Mouse (Mus musculus): ENCODE data around the gene Cxcr2. TPM values are rescaled to one million over a fixed set of nuclear protein-coding genes. Genes with fewer than 3 reads are reported as not detected.
"Not testable (repeated sequence)": the region's sequence is repeated elsewhere in the genome, so short reads cannot be mapped to it uniquely, and the experiment has no call there.

Gene Cxcr2
- polyA plus RNA-seq, 1 experiment from 2014 or later, result 0.09 TPM

GRCm38 (mm10) chr1:74149106-74149885 lies 4.5 kb upstream of the Cxcr2 start:
- WGBS, result 93% methylated on average over 6 of the region's 6 CpGs
- ATAC-seq, result no peak
- no peaks in the 10 kb centered on the region for H3K27me3 ChIP-seq
- H3K9me3 ChIP-seq, result no peaks in the 10 kb centered on the region
- H3K9ac ChIP-seq (replicated peaks), result no peak overlapping the region
- no peaks in the 10 kb centered on the region for H3K36me3 ChIP-seq
- H3K27ac ChIP-seq, result no peak overlapping the region
- no peaks in the 10 kb centered on the region for H3K4me1 ChIP-seq (replicated peaks)
- no peak overlapping the region for H3K4me2 ChIP-seq (replicated peaks)
- no peak overlapping the region for H3K4me3 ChIP-seq (replicated peaks)

- no peaks in the 10 kb centered on the region for H3K36me3 ChIP-seq
- no peak overlapping the region for H3K9ac ChIP-seq (replicated peaks)
- H3K9me3 ChIP-seq, result no peaks in the 10 kb centered on the region
- H3K4me3 ChIP-seq (replicated peaks), result no peak overlapping the region
- WGBS, result 85% methylated on average over 3 of the region's 3 CpGs
- ATAC-seq, result no peak
- no peaks in the 10 kb centered on the region for H3K27me3 ChIP-seq
- H3K27ac ChIP-seq, result no peak overlapping the region
- H3K4me2 ChIP-seq (replicated peaks), result no peak overlapping the region
- no peaks in the 10 kb centered on the region for H3K4me1 ChIP-seq (replicated peaks)
Measured at GRCm38 (mm10) chr1:74150101-74150500, 3.7 kb upstream of the Cxcr2 start.

GRCm38 (mm10) chr1:74151091-74151490 lies 2.7 kb upstream of the Cxcr2 start:
- H3K4me2 ChIP-seq (replicated peaks), result no peak overlapping the region
- H3K9ac ChIP-seq (replicated peaks), result no peak overlapping the region
- H3K4me3 ChIP-seq (replicated peaks), result no peak overlapping the region
- no peaks in the 10 kb centered on the region for H3K27me3 ChIP-seq
- H3K4me1 ChIP-seq (replicated peaks), result no peaks in the 10 kb centered on the region
- no peaks in the 10 kb centered on the region for H3K9me3 ChIP-seq
- no peak overlapping the region for H3K27ac ChIP-seq
- H3K36me3 ChIP-seq, result no peaks in the 10 kb centered on the region
- WGBS, result 90% methylated on average over 3 of the region's 3 CpGs
- ATAC-seq, result no peak

- Histone ChIP-seq H3K4me1 (replicated peaks) (no peaks in the 10 kb centered on the region), H3K9me3 (no peaks in the 10 kb centered on the region), H3K27me3 (no peaks in the 10 kb centered on the region), H3K4me2 (replicated peaks) (no peak overlapping the region), H3K36me3 (no peaks in the 10 kb centered on the region), H3K27ac (no peak overlapping the region), H3K4me3 (replicated peaks) (no peak overlapping the region), H3K9ac (replicated peaks) (no peak overlapping the region)
- no peak for ATAC-seq
- WGBS, result 94% methylated on average over 6 of the region's 6 CpGs
Measured at GRCm38 (mm10) chr1:74155435-74156012, 1.7 kb downstream of the Cxcr2 start.

GRCm38 (mm10) chr1:74156381-74156910 lies 2.7 kb downstream of the Cxcr2 start:
- Histone ChIP-seq H3K4me3 (replicated peaks) (no peak overlapping the region), H3K36me3 (no peaks in the 10 kb centered on the region), H3K9me3 (no peaks in the 10 kb centered on the region), H3K4me2 (replicated peaks) (no peak overlapping the region), H3K4me1 (replicated peaks) (no peaks in the 10 kb centered on the region), H3K27me3 (no peaks in the 10 kb centered on the region), H3K9ac (replicated peaks) (no peak overlapping the region), H3K27ac (no peak overlapping the region)
- no peak for ATAC-seq
- WGBS, result 78% methylated on average over 14 of the region's 14 CpGs

- H3K4me1 ChIP-seq (replicated peaks); H3K27me3 ChIP-seq; H3K36me3 ChIP-seq; H3K4me2 ChIP-seq (replicated peaks); ATAC-seq; H3K4me3 ChIP-seq (replicated peaks); H3K9me3 ChIP-seq; H3K27ac ChIP-seq; H3K9ac ChIP-seq (replicated peaks): not testable (repeated sequence)
- 84% methylated on average over 5 of the region's 5 CpGs for WGBS
Measured at GRCm38 (mm10) chr1:74159613-74160012, 5.8 kb downstream of the Cxcr2 start.

GRCm38 (mm10) chr1:74160036-74160435 lies 6.2 kb downstream of the Cxcr2 start:
- no peaks in the 10 kb centered on the region for H3K9me3 ChIP-seq
- no peaks in the 10 kb centered on the region for H3K4me1 ChIP-seq (replicated peaks)
- H3K9ac ChIP-seq (replicated peaks), result no peak overlapping the region
- H3K4me3 ChIP-seq (replicated peaks), result no peak overlapping the region
- WGBS, result 85% methylated on average over 2 of the region's 2 CpGs
- no peak overlapping the region for H3K4me2 ChIP-seq (replicated peaks)
- no peak overlapping the region for H3K27ac ChIP-seq
- no peaks in the 10 kb centered on the region for H3K27me3 ChIP-seq
- no peak for ATAC-seq
- H3K36me3 ChIP-seq, result no peaks in the 10 kb centered on the region

- no peak for ATAC-seq
- WGBS, result 87% methylated on average over 5 of the region's 5 CpGs
Measured at GRCm38 (mm10) chr1:74167136-74167535, 13.3 kb downstream of the Cxcr2 start.

GRCm38 (mm10) chr1:74169721-74170120 lies 15.9 kb downstream of the Cxcr2 start:
- H3K9me3 ChIP-seq, result no peaks in the 10 kb centered on the region
- no peak overlapping the region for H3K9ac ChIP-seq (replicated peaks)
- H3K4me2 ChIP-seq (replicated peaks), result no peak overlapping the region
- no peaks in the 10 kb centered on the region for H3K36me3 ChIP-seq
- H3K4me3 ChIP-seq (replicated peaks), result no peak overlapping the region
- 88% methylated on average over 3 of the region's 3 CpGs for WGBS
- ATAC-seq, result no peak
- H3K27me3 ChIP-seq, result no peaks in the 10 kb centered on the region
- H3K27ac ChIP-seq, result no peak overlapping the region
- no peaks in the 10 kb centered on the region for H3K4me1 ChIP-seq (replicated peaks)

More at GRCm38 (mm10) chr1:74167136-74167535, 13.3 kb downstream of the Cxcr2 start:
- Histone ChIP-seq H3K27me3 (no peaks in the 10 kb centered on the region), H3K36me3 (no peaks in the 10 kb centered on the region), H3K4me3 (replicated peaks) (no peak overlapping the region), H3K9ac (replicated peaks) (no peak overlapping the region), H3K4me1 (replicated peaks) (no peaks in the 10 kb centered on the region), H3K4me2 (replicated peaks) (no peak overlapping the region), H3K9me3 (no peaks in the 10 kb centered on the region), H3K27ac (no peak overlapping the region)

GRCm38 (mm10) chr1:74172722-74173121 lies 18.9 kb downstream of the Cxcr2 start:
- H3K36me3 ChIP-seq, result no peaks in the 10 kb centered on the region
- H3K27ac ChIP-seq, result no peak overlapping the region
- H3K27me3 ChIP-seq, result no peaks in the 10 kb centered on the region
- H3K4me2 ChIP-seq (replicated peaks), result no peak overlapping the region
- WGBS, result 80% methylated on average over 3 of the region's 3 CpGs
- H3K4me1 ChIP-seq (replicated peaks), result no peaks in the 10 kb centered on the region
- H3K9me3 ChIP-seq, result no peaks in the 10 kb centered on the region
- no peak overlapping the region for H3K4me3 ChIP-seq (replicated peaks)
- ATAC-seq, result no peak
- H3K9ac ChIP-seq (replicated peaks), result no peak overlapping the region

- no peak overlapping the region for H3K4me2 ChIP-seq (replicated peaks)
- no peak overlapping the region for H3K27ac ChIP-seq
- WGBS, result 84% methylated on average over 4 of the region's 4 CpGs
- no peak overlapping the region for H3K9ac ChIP-seq (replicated peaks)
- no peaks in the 10 kb centered on the region for H3K4me1 ChIP-seq (replicated peaks)
- no peaks in the 10 kb centered on the region for H3K9me3 ChIP-seq
- H3K4me3 ChIP-seq (replicated peaks), result no peak overlapping the region
- no peaks in the 10 kb centered on the region for H3K27me3 ChIP-seq
- no peaks in the 10 kb centered on the region for H3K36me3 ChIP-seq
- no peak for ATAC-seq
Measured at GRCm38 (mm10) chr1:74175731-74176130, 21.9 kb downstream of the Cxcr2 start.

GRCm38 (mm10) chr1:74178618-74179017 lies 24.8 kb downstream of the Cxcr2 start:
- H3K9me3 ChIP-seq, result no peaks in the 10 kb centered on the region
- 94% methylated on average over 3 of the region's 3 CpGs for WGBS
- no peak for ATAC-seq

More at GRCm38 (mm10) chr1:74178618-74179017, 24.8 kb downstream of the Cxcr2 start:
- Histone ChIP-seq H3K9ac (replicated peaks) (no peak overlapping the region), H3K27ac (no peak overlapping the region), H3K27me3 (no peaks in the 10 kb centered on the region), H3K4me1 (replicated peaks) (no peaks in the 10 kb centered on the region), H3K4me2 (replicated peaks) (no peak overlapping the region), H3K4me3 (replicated peaks) (no peak overlapping the region), H3K36me3 (no peaks in the 10 kb centered on the region)

Measured in midbrain, embryonic 13.5 days (tissue).